Mouse (Mus musculus) embryonic fibroblast, embryonic 13.5 days (primary cell): ENCODE measurements around the gene Gm44596.

Experiments used
- CTCF ChIP-seq: IDR thresholded peaks from 2 replicates; pipeline ENCODE4 v1.5.1; 2011; ENCODE audit warnings: mild to moderate bottlenecking, control low read depth, low read length, moderate library complexity, borderline replicate concordance; ENCODE audit not compliant: insufficient read depth
- POLR2A ChIP-seq: IDR thresholded peaks from 2 replicates; pipeline ENCODE4 v1.6.1; 2011; ENCODE audit warnings: low read depth, mild to moderate bottlenecking, control low read depth, low read length, moderate library complexity

DNA sequence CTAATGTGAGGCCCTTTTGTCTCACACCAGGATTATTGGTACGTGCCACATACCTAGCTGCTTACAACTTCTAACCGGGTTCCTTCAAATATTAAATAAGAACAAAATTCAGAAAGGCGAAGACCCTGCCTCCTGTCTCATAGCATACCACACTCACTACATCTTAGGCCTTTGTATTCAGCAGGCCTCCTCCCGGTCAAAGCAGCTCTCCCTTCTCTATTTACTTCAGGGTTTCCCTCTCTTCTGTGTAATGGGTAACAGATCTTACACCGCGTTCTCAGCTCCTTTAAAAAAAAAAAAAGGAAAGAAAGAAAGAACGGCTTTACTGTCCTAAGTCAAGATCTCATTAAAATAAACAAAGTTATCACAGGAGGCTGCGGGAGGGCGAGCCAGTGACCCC lies 13.4 kb upstream of the Gm44596 start:
- TF ChIP-seq CTCF (no peak), POLR2A (no peak)
